Mouse (Mus musculus) forebrain, postnatal 0 days (tissue): ENCODE measurements at regions not wholly inside any gene's neighbourhood (a gene's known extent, or its start where the extent isn't known, plus 50 kb on each side); places are given as distances from the start of the nearest gene placed in this dataset.

Experiments
- ATAC-seq: fragments of 200-750 bp; cut with Nextera tagmentation; 2 replicates; pipeline ENCODE4 v1.8.0; 2017; ENCODE audit warnings: mild to moderate bottlenecking, moderate library complexity
- DNase-seq: peaks from one replicate; pipeline ENCODE4 v3.0.0-alpha.2; 2015
- H3K27ac ChIP-seq: fragments of 300-500 bp; sonication (generic); 2 replicates; pipeline ENCODE4 v1.5.1; 2014; ENCODE audit warnings: low read depth, mild to moderate bottlenecking, antibody characterized with exemption, low read length, moderate library complexity, mixed read lengths
- H3K27me3 ChIP-seq: fragments of 300-500 bp; sonication (generic); 2 replicates; pipeline ENCODE4 v1.6.1; 2014; ENCODE audit warnings: mild to moderate bottlenecking, low read length, mixed read lengths; ENCODE audit not compliant: insufficient read depth
- H3K36me3 ChIP-seq: fragments of 300-500 bp; sonication (generic); 2 replicates; pipeline ENCODE4 v1.6.1; 2014; ENCODE audit warnings: mild to moderate bottlenecking, moderate library complexity; ENCODE audit not compliant: insufficient read depth
- H3K4me1 ChIP-seq: fragments of 300-500 bp; sonication (generic); 2 replicates; pipeline ENCODE4 v1.6.1; 2014; ENCODE audit warnings: antibody characterized with exemption; ENCODE audit not compliant: insufficient read depth
- H3K4me2 ChIP-seq: fragments of 300-500 bp; sonication (generic); 2 replicates; pipeline ENCODE4 v1.6.1; 2014; ENCODE audit warnings: low read depth, mild to moderate bottlenecking, moderate library complexity
- H3K4me3 ChIP-seq: fragments of 300-500 bp; sonication (generic); 2 replicates; pipeline ENCODE4 v1.5.1; 2014; ENCODE audit warnings: low read depth, low read length, mixed read lengths
- H3K9ac ChIP-seq: fragments of 300-500 bp; sonication (generic); 2 replicates; pipeline ENCODE4 v1.6.1; 2014; ENCODE audit warnings: mild to moderate bottlenecking
- H3K9me3 ChIP-seq: fragments of 300-500 bp; sonication (generic); 2 replicates; pipeline ENCODE4 v1.6.1; 2016; ENCODE audit warnings: low read length
- CTCF ChIP-seq: sonication (generic); IDR thresholded peaks from 2 replicates; pipeline ENCODE4 v1.5.1; 2016; ENCODE audit warnings: antibody characterized with exemption, control low read depth, low read depth
- WGBS: fragments of 180-500 bp; shearing (Covaris S2); extraction: QIAGEN DNeasy Blood & Tissue Kit; methylation state at CpG from one replicate; pipeline ENCODE4 v1.1.7; 2014; 5-methylcytosine and 5-hydroxymethylcytosine counted together

GRCm38 (mm10) chr4:142348910-142349309 is 109.7 kb upstream of the Kazn start:
- Histone ChIP-seq H3K4me1 (no peaks in the 10 kb centered on the region), H3K9me3 (no peaks in the 10 kb centered on the region), H3K9ac (no peak overlapping the region), H3K4me3 (no peak overlapping the region), H3K27me3 (no peaks in the 10 kb centered on the region), H3K27ac (no peak overlapping the region), H3K36me3 (no peaks in the 10 kb centered on the region), H3K4me2 (no peak overlapping the region)
- peak; percentile 63 for TF ChIP-seq CTCF
- WGBS: 49% methylated on average over 6 of the region's 6 CpGs
- ATAC-seq (no peak), DNase-seq (no peak)

DNA sequence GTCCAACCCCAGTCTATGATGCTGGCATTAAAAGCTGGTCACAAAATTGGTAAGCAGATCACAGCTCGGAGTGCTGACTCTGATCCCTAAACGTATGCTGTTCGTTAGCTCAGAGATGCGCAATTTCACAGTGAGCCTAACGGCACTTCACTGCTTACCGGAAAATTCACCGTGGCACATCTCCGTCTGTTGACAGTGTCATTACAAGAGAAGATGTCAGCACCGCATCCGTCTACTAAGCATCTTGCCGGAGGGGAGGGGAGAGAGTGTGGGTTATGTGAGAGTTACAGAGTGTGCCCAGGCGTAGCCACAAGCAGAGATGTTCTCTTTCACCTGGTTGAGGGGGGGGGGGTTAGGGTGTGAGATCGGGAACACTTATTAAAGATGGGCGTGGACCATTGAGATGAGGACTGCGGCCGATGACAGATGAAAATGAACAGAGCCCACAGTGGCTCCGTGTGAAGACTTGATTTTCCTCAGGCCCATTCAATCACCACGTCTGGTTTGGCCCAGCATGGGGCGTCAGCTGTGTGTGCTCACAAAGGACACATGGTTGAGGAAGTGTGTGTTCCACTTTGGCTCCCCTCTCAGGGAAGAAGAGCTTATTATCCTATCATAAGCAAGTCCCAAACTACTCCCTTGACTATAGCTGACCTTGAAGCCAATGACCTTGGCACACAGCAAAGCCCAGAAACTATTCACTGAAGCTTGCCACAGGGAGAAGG is 103.4 kb upstream of the Kazn start:
- H3K4me3 ChIP-seq: no peak overlapping the region
- no peak overlapping the region for H3K27ac ChIP-seq
- no peaks in the 10 kb centered on the region for H3K36me3 ChIP-seq
- no peak overlapping the region for H3K9ac ChIP-seq
- no peaks in the 10 kb centered on the region for H3K9me3 ChIP-seq
- DNase-seq: no peak
- WGBS: 55% methylated on average over 19 of the region's 19 CpGs
- H3K4me1 ChIP-seq: no peaks in the 10 kb centered on the region
- no peaks in the 10 kb centered on the region for H3K27me3 ChIP-seq
- TF ChIP-seq CTCF: no peak
- H3K4me2 ChIP-seq: no peak overlapping the region
- peak; percentile 7; the same call in 1 of the 2 replicates for ATAC-seq

DNA sequence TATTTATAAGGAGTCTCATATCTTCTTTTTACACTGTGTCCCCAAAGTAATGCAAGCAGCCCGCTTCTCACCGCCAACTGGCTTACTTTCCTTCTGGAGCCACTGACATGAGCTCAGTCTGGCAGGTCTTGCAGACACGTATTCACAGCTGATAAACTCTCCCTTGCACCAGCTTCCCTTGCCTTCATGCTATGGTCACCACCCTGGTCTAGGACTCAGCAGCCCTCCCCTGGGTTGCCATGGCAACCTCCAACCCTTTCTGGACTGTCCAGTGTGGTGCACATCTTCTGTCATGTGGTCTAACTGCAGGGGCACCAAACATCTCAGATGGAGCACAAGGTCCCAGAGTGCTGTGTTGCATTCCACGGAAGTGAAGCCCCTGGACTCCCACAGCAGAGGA is 102.1 kb upstream of the Kazn start:
- no peak for DNase-seq
- no peaks in the 10 kb centered on the region for H3K4me1 ChIP-seq
- no peak overlapping the region for H3K27ac ChIP-seq
- WGBS: 60% methylated on average over 4 of the region's 4 CpGs
- H3K36me3 ChIP-seq: no peaks in the 10 kb centered on the region
- no peaks in the 10 kb centered on the region for H3K9me3 ChIP-seq
- H3K9ac ChIP-seq: no peak overlapping the region
- no peak for TF ChIP-seq CTCF
- H3K4me2 ChIP-seq: no peak overlapping the region
- H3K27me3 ChIP-seq: no peaks in the 10 kb centered on the region
- 0 out of 2 replicates have a peak, but pooled peaks have one; percentile 5 for ATAC-seq
- H3K4me3 ChIP-seq: no peak overlapping the region

DNA sequence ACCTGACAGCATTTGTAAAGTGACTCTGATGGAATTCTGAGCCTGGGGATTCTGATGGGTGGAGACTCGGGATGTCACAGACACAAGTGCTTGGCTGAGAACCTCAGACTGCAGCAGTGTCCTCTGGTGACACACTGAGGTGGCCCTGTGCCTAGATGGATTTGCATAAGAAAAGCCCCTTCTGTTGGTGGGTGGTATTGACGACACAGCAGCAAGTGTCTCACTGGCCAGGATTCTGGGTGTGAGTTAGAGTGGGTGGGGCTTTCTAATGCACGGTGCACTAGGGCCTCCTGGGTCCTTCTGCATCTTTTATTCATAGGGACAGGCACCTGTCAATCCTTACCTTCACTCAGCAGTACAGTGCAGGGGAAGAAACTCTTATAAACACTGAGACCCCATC is 100.9 kb upstream of the Kazn start:
- H3K4me1 ChIP-seq: no peaks in the 10 kb centered on the region

DNA sequence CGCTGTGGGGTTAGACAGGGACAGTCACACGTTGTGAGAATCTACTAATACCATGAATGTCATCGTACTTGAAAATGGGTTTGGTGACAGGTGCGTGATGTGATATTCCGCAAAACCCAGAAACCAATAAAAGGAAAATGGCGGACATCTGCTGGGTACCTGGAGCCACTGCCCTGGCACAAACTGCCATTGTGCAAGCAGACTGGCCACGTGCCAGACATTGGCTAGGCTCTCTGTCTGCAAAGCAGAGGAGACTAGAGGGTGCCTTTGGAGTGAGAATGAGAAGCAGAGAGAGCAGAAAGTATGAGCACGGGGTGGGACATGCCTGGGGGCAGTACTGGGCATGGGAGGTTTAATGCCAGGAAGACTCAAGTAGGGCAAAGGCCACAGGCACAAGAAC is 98.5 kb upstream of the Kazn start:
- H3K9ac ChIP-seq: no peak overlapping the region
- no peak for ATAC-seq
- H3K4me3 ChIP-seq: no peak overlapping the region
- H3K4me1 ChIP-seq: no peaks in the 10 kb centered on the region
- no peaks in the 10 kb centered on the region for H3K9me3 ChIP-seq
- H3K36me3 ChIP-seq: no peaks in the 10 kb centered on the region
- TF ChIP-seq CTCF: no peak
- H3K27me3 ChIP-seq: no peaks in the 10 kb centered on the region
- no peak overlapping the region for H3K4me2 ChIP-seq
- no peak overlapping the region for H3K27ac ChIP-seq
- peak; percentile 37 for DNase-seq
- 45% methylated on average over 8 of the region's 8 CpGs for WGBS

More for the DNA sequence above, 100.9 kb upstream of the Kazn start:
- H3K27ac ChIP-seq: no peak overlapping the region
- H3K4me2 ChIP-seq: no peak overlapping the region
- ATAC-seq (peak; percentile 71), DNase-seq (peak; percentile 76)
- no peaks in the 10 kb centered on the region for H3K36me3 ChIP-seq
- no peak overlapping the region for H3K4me3 ChIP-seq
- no peaks in the 10 kb centered on the region for H3K9me3 ChIP-seq
- WGBS: 6% methylated on average over 3 of the region's 3 CpGs
- H3K27me3 ChIP-seq: no peaks in the 10 kb centered on the region
- no peak overlapping the region for H3K9ac ChIP-seq
- TF ChIP-seq CTCF: peak; percentile 23; the same call in 1 of the 2 replicates

DNA sequence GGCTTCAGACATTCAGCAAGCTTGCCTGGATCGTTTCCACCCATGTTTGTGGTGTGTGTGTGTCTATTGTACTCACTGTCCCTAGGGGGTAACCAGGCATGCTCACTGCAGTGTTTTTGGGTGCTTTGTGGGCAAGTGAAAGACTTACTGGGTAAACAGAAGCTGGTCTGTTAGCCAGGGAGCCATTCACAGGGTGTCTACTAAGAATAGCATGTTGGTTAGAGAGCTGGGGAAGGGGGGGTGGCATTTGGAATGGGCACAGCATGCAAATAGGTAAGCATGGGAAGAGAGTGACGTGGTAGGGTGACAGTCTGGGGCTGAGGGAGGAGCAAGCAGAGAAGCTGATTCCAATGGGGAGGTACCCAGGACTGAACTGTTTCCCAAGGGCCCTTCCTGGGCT is 97.7 kb upstream of the Kazn start:
- ATAC-seq: peak; percentile 67
- H3K36me3 ChIP-seq: no peaks in the 10 kb centered on the region
- no peaks in the 10 kb centered on the region for H3K27me3 ChIP-seq
- no peak overlapping the region for H3K9ac ChIP-seq
- H3K4me3 ChIP-seq: no peak overlapping the region
- WGBS: 17% methylated on average over 2 of the region's 2 CpGs
- peak; percentile 33 for DNase-seq
- no peaks in the 10 kb centered on the region for H3K4me1 ChIP-seq
- no peaks in the 10 kb centered on the region for H3K9me3 ChIP-seq
- H3K27ac ChIP-seq: no peak overlapping the region
- no peak for TF ChIP-seq CTCF
- H3K4me2 ChIP-seq: no peak overlapping the region

- Histone ChIP-seq H3K9me3 (no peaks in the 10 kb centered on the region), H3K4me3 (no peak overlapping the region), H3K36me3 (no peaks in the 10 kb centered on the region), H3K27me3 (no peaks in the 10 kb centered on the region), H3K4me2 (no peak overlapping the region), H3K9ac (no peak overlapping the region), H3K4me1 (no peaks in the 10 kb centered on the region), H3K27ac (no peak overlapping the region)
- TF ChIP-seq CTCF: no peak
- ATAC-seq: no peak
- WGBS: 88% methylated on average over 7 of the region's 7 CpGs
- no peak for DNase-seq
Measured at GRCm38 (mm10) chr4:142334084-142334483, 94.9 kb upstream of the Kazn start.
